Mouse (Mus musculus) embryonic facial prominence, embryonic 10.5 days (tissue): Measurements from ENCODE around the gene Id3. TPM values are rescaled to one million over a fixed set of nuclear protein-coding genes. Genes with fewer than 3 reads are reported as not detected.
A peak's percentile ranks its signal among the peaks of the same experiment; 100 is the strongest.
"Not testable (repeated sequence)": the region's sequence is repeated elsewhere in the genome, so short reads cannot be mapped to it uniquely, and the experiment has no call there.

ENCODE experiments used
- DNase-seq: peaks from one replicate; pipeline ENCODE4 v3.0.0-alpha.2; 2017; ENCODE audit warnings: low spot score
- H3K27ac ChIP-seq: fragments of 300-500 bp; sonication (generic); replicated peaks from 2 replicates; pipeline ENCODE4 v1.5.1; 2016; ENCODE audit warnings: mild to moderate bottlenecking
- H3K27me3 ChIP-seq: fragments of 300-500 bp; sonication (generic); replicated peaks from 2 replicates; pipeline ENCODE4 v1.6.1; 2016; ENCODE audit warnings: low read depth, mild to moderate bottlenecking; ENCODE audit not compliant: poor library complexity, severe bottlenecking
- H3K36me3 ChIP-seq: fragments of 300-500 bp; sonication (generic); replicated peaks from 2 replicates; pipeline ENCODE4 v1.6.1; 2016; ENCODE audit warnings: mild to moderate bottlenecking, moderate library complexity
- H3K4me1 ChIP-seq: fragments of 300-500 bp; sonication (generic); 2 replicates; pipeline ENCODE4 v1.6.1; 2016
- H3K4me3 ChIP-seq: fragments of 300-500 bp; sonication (generic); 2 replicates; pipeline ENCODE4 v1.5.1; 2016; ENCODE audit warnings: mild to moderate bottlenecking, moderate library complexity
- H3K9me3 ChIP-seq: fragments of 300-500 bp; sonication (generic); 2 replicates; pipeline ENCODE4 v1.6.1; 2016; ENCODE audit warnings: mild to moderate bottlenecking
- WGBS: fragments of 180-500 bp; shearing (Covaris S2); methylation state at CpG from one replicate; pipeline ENCODE4 v1.1.7; 2016; 5-methylcytosine and 5-hydroxymethylcytosine counted together
- polyA plus RNA-seq: library from polyadenylated mRNA; unstranded; fragments of >200 nt; fragmentation: Nextera tagmentation; extraction: Ambion mirVana; gene quantifications from 2 replicates; pipeline ENCODE4 v1.2.1, GENCODE M21; 2016

Gene Id3
- 593 and 611 TPM in 2 replicates for polyA plus RNA-seq

GRCm38 (mm10) chr4:136143193-136143976, at the start of gene Id3:
Gene Id3, plus strand, starts transcription at chr4:136143497.
- Histone ChIP-seq H3K36me3 (peaks cover 13% of the 10 kb centered on the region), H3K27ac (peak within 1 kb of the TSS; percentile 94), H3K4me1 (peaks cover 92% of the 10 kb centered on the region), H3K27me3 (0 out of 2 replicates have a peak, but pooled peaks cover 5% of the 10 kb centered on the region), H3K4me3 (peak within 1 kb of the TSS; percentile 82), H3K9me3 (no peaks in the 10 kb centered on the region)
- peak; percentile 99 for DNase-seq
- WGBS, result under 1% methylated on average over 39 of the region's 39 CpGs

- H3K27me3 ChIP-seq, result 0 out of 2 replicates have a peak, but pooled peaks cover 3% of the 10 kb centered on the region
- H3K27ac ChIP-seq, result 0 out of 2 replicates have a peak overlapping the region, but pooled peaks have one; percentile 20
These were observed 48.6 kb upstream of the Id3 start for GRCm38 (mm10) chr4:136094519-136095219.

GRCm38 (mm10) chr4:136095490-136096105, 47.7 kb upstream of the Id3 start:
- peaks cover 21% of the 10 kb centered on the region for H3K4me1 ChIP-seq
- 0 out of 2 replicates have a peak, but pooled peaks cover 3% of the 10 kb centered on the region for H3K27me3 ChIP-seq
- H3K4me3 ChIP-seq, result no peak overlapping the region
- no peak overlapping the region for H3K27ac ChIP-seq
- WGBS, result 77% methylated on average over 9 of the region's 9 CpGs
- no peaks in the 10 kb centered on the region for H3K9me3 ChIP-seq
- no peak for DNase-seq
- H3K36me3 ChIP-seq, result no peaks in the 10 kb centered on the region

More at GRCm38 (mm10) chr4:136094519-136095219, 48.6 kb upstream of the Id3 start:
- Histone ChIP-seq H3K36me3 (no peaks in the 10 kb centered on the region), H3K4me1 (peaks cover 28% of the 10 kb centered on the region), H3K9me3 (no peaks in the 10 kb centered on the region), H3K4me3 (no peak overlapping the region)
- no peak for DNase-seq
- WGBS, result 79% methylated on average over 18 of the region's 18 CpGs

GRCm38 (mm10) chr4:136096446-136097113, 46.7 kb upstream of the Id3 start:
- Histone ChIP-seq H3K36me3 (no peaks in the 10 kb centered on the region), H3K27ac (no peak overlapping the region), H3K4me1 (peaks cover 21% of the 10 kb centered on the region), H3K9me3 (no peaks in the 10 kb centered on the region), H3K27me3 (0 out of 2 replicates have a peak, but pooled peaks cover 3% of the 10 kb centered on the region), H3K4me3 (no peak overlapping the region)
- 65% methylated on average over 11 of the region's 11 CpGs for WGBS
- DNase-seq, result no peak

- 96% methylated on average over 3 of the region's 3 CpGs for WGBS
- peaks cover 21% of the 10 kb centered on the region for H3K4me1 ChIP-seq
- no peaks in the 10 kb centered on the region for H3K9me3 ChIP-seq
- H3K27me3 ChIP-seq, result 0 out of 2 replicates have a peak, but pooled peaks cover 3% of the 10 kb centered on the region
- H3K27ac ChIP-seq, result no peak overlapping the region
- no peak for DNase-seq
- no peaks in the 10 kb centered on the region for H3K36me3 ChIP-seq
- no peak overlapping the region for H3K4me3 ChIP-seq
These were observed 44.9 kb upstream of the Id3 start for GRCm38 (mm10) chr4:136098446-136098845.

- Histone ChIP-seq H3K9me3 (no peaks in the 10 kb centered on the region), H3K27ac (no peak overlapping the region), H3K27me3 (0 out of 2 replicates have a peak, but pooled peaks cover 2% of the 10 kb centered on the region), H3K4me3 (no peak overlapping the region), H3K36me3 (no peaks in the 10 kb centered on the region), H3K4me1 (peaks cover 23% of the 10 kb centered on the region)
- DNase-seq, result no peak
- WGBS, result 74% methylated on average over 12 of the region's 12 CpGs
These were observed 42.8 kb upstream of the Id3 start for GRCm38 (mm10) chr4:136100396-136101070.

- H3K27me3 ChIP-seq, DNase-seq, H3K9me3 ChIP-seq, H3K4me3 ChIP-seq, H3K27ac ChIP-seq, H3K36me3 ChIP-seq: not testable (repeated sequence)
- peaks cover 23% of the 10 kb centered on the region for H3K4me1 ChIP-seq
- 84% methylated on average over 4 of the region's 4 CpGs for WGBS
These were observed 41.5 kb upstream of the Id3 start for GRCm38 (mm10) chr4:136101753-136102152.

GRCm38 (mm10) chr4:136104590-136105337, 38.5 kb upstream of the Id3 start:
- Histone ChIP-seq H3K4me1 (peaks cover 30% of the 10 kb centered on the region), H3K27me3 (no peaks in the 10 kb centered on the region), H3K36me3 (no peaks in the 10 kb centered on the region), H3K9me3 (no peaks in the 10 kb centered on the region), H3K4me3 (peak overlapping the region; percentile 40), H3K27ac (peak overlapping the region; percentile 79)
- peak; percentile 69 for DNase-seq
- 9% methylated on average over 18 of the region's 18 CpGs for WGBS

GRCm38 (mm10) chr4:136106880-136107301, 36.4 kb upstream of the Id3 start:
- Histone ChIP-seq H3K27ac (peak overlapping the region; percentile 32), H3K9me3 (no peaks in the 10 kb centered on the region), H3K4me1 (peaks cover 34% of the 10 kb centered on the region), H3K36me3 (no peaks in the 10 kb centered on the region), H3K4me3 (no peak overlapping the region), H3K27me3 (no peaks in the 10 kb centered on the region)
- DNase-seq, result peak; percentile 43
- 42% methylated on average over 7 of the region's 7 CpGs for WGBS

- H3K27ac ChIP-seq, result no peak overlapping the region
- no peaks in the 10 kb centered on the region for H3K36me3 ChIP-seq
- no peaks in the 10 kb centered on the region for H3K9me3 ChIP-seq
- H3K4me1 ChIP-seq, result peaks cover 45% of the 10 kb centered on the region
- H3K4me3 ChIP-seq, result no peak overlapping the region
- no peaks in the 10 kb centered on the region for H3K27me3 ChIP-seq
- no peak for DNase-seq
- 83% methylated on average over 2 of the region's 2 CpGs for WGBS
These were observed 34.1 kb upstream of the Id3 start for GRCm38 (mm10) chr4:136109153-136109552.
